Mouse (Mus musculus): ENCODE results near the gene Hlcs. TPM values are rescaled to one million over a fixed set of nuclear protein-coding genes. Genes with fewer than 3 reads are reported as not detected.

The Hlcs gene
- polyA plus RNA-seq, 1 experiment, result 4.0 TPM

- DNase-seq (ENCODE audit: low read depth, low spot score), result no peak
- WGBS, result 91% methylated on average over 5 of the region's 5 CpGs
These were observed 15.3 kb downstream of the Hlcs start for GRCm38 (mm10) chr16:94298081-94298480.

GRCm38 (mm10) chr16:94291141-94291540, 22.2 kb downstream of the Hlcs start:
- 58% methylated on average over 4 of the region's 4 CpGs for WGBS
- no peak for DNase-seq (ENCODE audit: low read depth, low spot score)

GRCm38 (mm10) chr16:94290073-94290999, 23.0 kb downstream of the Hlcs start:
- DNase-seq (ENCODE audit: low read depth, low spot score), result peak; percentile 51

GRCm38 (mm10) chr16:94289138-94290072, 24.0 kb downstream of the Hlcs start:
- DNase-seq (ENCODE audit: low read depth, low spot score), result no peak
- WGBS, result 7% methylated on average over 39 of the region's 39 CpGs

More at GRCm38 (mm10) chr16:94290073-94290999, 23.0 kb downstream of the Hlcs start:
- 4% methylated on average over 51 of the region's 52 CpGs for WGBS

GRCm38 (mm10) chr16:94287826-94288225, 25.5 kb downstream of the Hlcs start:
- 83% methylated on average over 9 of the region's 9 CpGs for WGBS

GRCm38 (mm10) chr16:94283972-94284371, 29.4 kb downstream of the Hlcs start:
- WGBS, result 83% methylated on average over 3 of the region's 3 CpGs
- DNase-seq (ENCODE audit: low read depth, low spot score), result no peak

More at GRCm38 (mm10) chr16:94287826-94288225, 25.5 kb downstream of the Hlcs start:
- no peak for DNase-seq (ENCODE audit: low read depth, low spot score)

- 84% methylated on average over 6 of the region's 6 CpGs for WGBS
- DNase-seq (ENCODE audit: low read depth, low spot score), result no peak
These were observed 42.5 kb downstream of the Hlcs start for GRCm38 (mm10) chr16:94270826-94271225.

- WGBS, result 4% methylated on average over 9 of the region's 9 CpGs
- DNase-seq (ENCODE audit: low read depth, low spot score), result peak; percentile 72
These were observed 43.7 kb downstream of the Hlcs start for GRCm38 (mm10) chr16:94269635-94270034.

- no peak for DNase-seq (ENCODE audit: low read depth, low spot score)
- WGBS, result 80% methylated on average over 14 of the region's 14 CpGs
These were observed 45.2 kb downstream of the Hlcs start for GRCm38 (mm10) chr16:94268205-94268604.

GRCm38 (mm10) chr16:94264611-94265010, 48.8 kb downstream of the Hlcs start:
- 84% methylated on average over 6 of the region's 6 CpGs for WGBS
- DNase-seq (ENCODE audit: low read depth, low spot score), result no peak

GRCm38 (mm10) chr16:94262501-94262900, 50.9 kb downstream of the Hlcs start:
- WGBS, result 89% methylated on average over 19 of the region's 19 CpGs

GRCm38 (mm10) chr16:94260938-94261630, 52.3 kb downstream of the Hlcs start:
- DNase-seq (ENCODE audit: low read depth, low spot score), result no peak
- WGBS, result 80% methylated on average over 19 of the region's 19 CpGs

More at GRCm38 (mm10) chr16:94262501-94262900, 50.9 kb downstream of the Hlcs start:
- no peak for DNase-seq (ENCODE audit: low read depth, low spot score)

GRCm38 (mm10) chr16:94258366-94259310, 54.7 kb downstream of the Hlcs start:
- DNase-seq (ENCODE audit: low read depth, low spot score), result peak; percentile 39
- WGBS, result 48% methylated on average over 14 of the region's 14 CpGs

- 94% methylated on average over 4 of the region's 4 CpGs for WGBS
- no peak for DNase-seq (ENCODE audit: low read depth, low spot score)
These were observed 57.8 kb downstream of the Hlcs start for GRCm38 (mm10) chr16:94255592-94255991.

GRCm38 (mm10) chr16:94255035-94255434, 58.3 kb downstream of the Hlcs start:
- WGBS, result 96% methylated on average over 6 of the region's 6 CpGs
- DNase-seq (ENCODE audit: low read depth, low spot score), result no peak

- 73% methylated on average over 12 of the region's 12 CpGs for WGBS
- no peak for DNase-seq (ENCODE audit: low read depth, low spot score)
These were observed 58.9 kb downstream of the Hlcs start for GRCm38 (mm10) chr16:94254415-94254891.

- no peak for DNase-seq (ENCODE audit: low read depth, low spot score)
- 84% methylated on average over 24 of the region's 24 CpGs for WGBS
These were observed 59.5 kb downstream of the Hlcs start for GRCm38 (mm10) chr16:94253671-94254414.

- 85% methylated on average over 13 of the region's 13 CpGs for WGBS
- DNase-seq (ENCODE audit: low read depth, low spot score), result no peak
These were observed 61.6 kb downstream of the Hlcs start for GRCm38 (mm10) chr16:94251756-94252155.

Measured in large intestine, adult 2 months (tissue).